Mouse (Mus musculus) heart, adult 9 months (tissue): ENCODE measurements around the gene Cdh22.
A peak's percentile ranks its signal among the peaks of the same experiment; 100 is the strongest.

Experiments used
- DNase-seq, 2 experiments: peaks; one replicate each; pipeline ENCODE4 v3.0.0; 2022; ENCODE audit warnings: low spot score in 2 of 2

The Cdh22 gene

DNA sequence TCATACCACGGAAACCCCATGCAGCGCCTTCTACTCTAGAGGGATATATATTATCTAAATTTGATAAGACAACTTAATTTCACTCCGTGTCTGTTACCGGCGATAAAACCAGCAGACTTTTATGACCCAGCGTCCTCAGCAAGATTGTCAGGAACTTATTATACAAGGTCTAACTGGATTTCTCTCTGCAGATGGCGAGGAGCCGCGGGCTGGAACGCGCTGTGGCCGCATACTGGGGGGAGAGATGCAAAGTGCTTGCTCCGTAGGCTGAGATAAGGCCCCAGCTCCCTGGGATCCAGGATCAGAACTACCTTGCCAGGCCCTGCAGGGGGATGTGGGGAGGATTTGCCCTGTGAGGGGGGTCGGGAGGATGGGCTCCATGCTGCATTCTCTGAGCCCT lies 145.2 kb downstream of the Cdh22 start:
- no peak for DNase-seq

DNA sequence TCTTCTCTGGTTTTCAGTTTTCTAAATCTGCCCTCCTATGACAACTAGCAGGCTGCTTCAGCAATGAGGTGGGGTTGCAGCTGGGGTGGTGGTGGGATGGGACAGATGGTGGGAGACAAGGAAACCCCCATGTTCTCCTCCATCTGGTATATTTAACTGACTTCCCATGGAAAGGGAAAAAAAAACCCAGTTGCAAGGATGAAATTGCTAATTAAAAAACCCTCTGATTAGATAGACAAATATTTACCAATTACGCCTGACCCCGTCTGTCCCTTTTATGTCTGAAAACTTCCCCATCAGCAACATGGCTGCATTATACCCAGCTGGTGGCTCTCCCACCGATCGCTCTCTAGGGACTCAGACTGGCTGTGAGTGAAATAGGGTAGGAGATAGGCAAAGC lies 148.0 kb downstream of the Cdh22 start:
- no peak for DNase-seq

- DNase-seq = no peak
Measured at GRCm38 (mm10) chr2:165081257-165081656, 153.4 kb downstream of the Cdh22 start.

GRCm38 (mm10) chr2:165080657-165081056 lies 154.0 kb downstream of the Cdh22 start:
- no peak for DNase-seq

DNA sequence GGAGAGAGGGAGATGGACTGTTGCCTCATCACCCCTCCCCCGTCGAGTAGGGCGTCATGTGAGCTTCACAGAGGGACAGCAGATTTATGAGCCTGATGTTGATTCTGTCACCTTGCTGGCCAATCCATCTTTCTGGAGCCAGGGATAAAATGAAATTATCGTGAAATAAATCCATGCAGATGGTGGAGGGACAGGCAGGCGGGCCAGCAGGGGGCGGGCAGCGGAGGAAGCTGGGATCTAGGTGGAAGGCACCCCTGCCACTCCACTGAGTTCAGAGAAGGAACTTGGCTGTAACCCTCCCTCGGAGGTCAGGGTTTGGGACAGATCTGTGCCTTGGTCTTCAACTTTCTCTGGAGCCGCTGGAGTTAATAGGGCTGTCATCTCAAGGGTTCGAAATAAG lies 156.0 kb downstream of the Cdh22 start:
- DNase-seq = no peak

- no peak for DNase-seq
Measured at GRCm38 (mm10) chr2:165078045-165078444, 156.6 kb downstream of the Cdh22 start.

GRCm38 (mm10) chr2:165077055-165077454 lies 157.6 kb downstream of the Cdh22 start:
- DNase-seq = no peak

GRCm38 (mm10) chr2:165074937-165075336 lies 159.7 kb downstream of the Cdh22 start:
- peak; percentile 59 to 70 for DNase-seq

DNA sequence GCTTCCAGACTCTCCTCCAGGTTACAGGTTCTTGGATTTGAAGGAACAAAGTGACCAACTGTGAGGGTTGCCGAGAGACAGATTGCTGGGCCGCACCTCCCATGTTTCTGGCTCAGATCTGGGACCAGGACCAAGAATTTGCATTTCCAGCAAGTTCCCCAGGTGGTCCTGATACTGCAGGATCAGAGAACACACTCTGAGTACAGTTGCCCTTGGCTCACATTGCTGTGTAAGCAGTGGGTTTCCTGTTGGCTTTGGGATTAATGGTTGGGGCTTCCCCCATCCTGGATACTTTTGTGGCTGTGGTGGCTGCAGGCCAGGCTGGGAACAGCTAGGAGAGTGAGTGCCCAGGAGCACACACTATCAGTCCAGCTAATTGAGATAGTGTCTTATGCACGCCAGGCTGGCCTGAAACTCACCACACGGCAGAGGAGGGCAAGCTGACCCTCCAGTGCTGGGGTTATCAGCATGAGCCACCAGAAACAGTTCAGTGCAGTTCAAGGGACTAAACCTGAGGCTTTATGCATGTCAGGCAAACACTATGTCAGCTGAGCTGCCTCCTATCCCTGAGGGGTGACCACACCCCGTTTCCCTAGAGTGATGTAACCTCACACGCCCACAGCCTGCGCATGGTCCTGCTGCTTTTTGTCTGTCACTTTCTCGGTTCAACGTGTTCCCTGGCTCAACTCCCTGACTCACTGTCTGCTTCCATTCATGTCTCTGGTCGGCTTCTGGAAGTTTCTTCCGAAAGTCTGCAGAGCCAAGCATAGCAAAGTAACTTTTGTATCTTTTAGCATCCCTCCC lies 160.4 kb downstream of the Cdh22 start:
- DNase-seq = peak; percentile 67 to 71

DNA sequence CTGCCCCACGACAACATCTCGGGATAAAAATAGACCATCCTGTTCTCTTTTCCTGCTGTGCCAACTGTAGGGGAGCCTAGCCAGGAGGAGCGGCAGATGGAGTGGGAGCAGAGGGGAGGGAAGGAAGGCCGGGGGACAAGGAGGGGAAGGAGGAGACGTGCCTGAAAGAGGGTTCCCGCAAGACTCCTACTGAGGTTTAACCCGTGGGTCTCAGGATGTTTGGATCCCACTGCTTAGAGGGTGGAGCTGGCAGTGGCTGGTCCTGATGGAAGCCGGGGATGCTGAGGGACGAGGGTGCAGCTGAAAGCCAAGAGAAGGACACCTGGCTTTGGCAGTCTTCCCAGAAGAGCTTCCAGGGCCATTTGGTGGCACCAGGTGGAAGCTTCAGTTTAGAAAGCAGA lies 161.3 kb downstream of the Cdh22 start:
- DNase-seq = no peak

GRCm38 (mm10) chr2:165070096-165070816 lies 164.4 kb downstream of the Cdh22 start:
- DNase-seq = peak in 1 of 2 experiments; percentile 44

- no peak for DNase-seq
Measured at GRCm38 (mm10) chr2:165068806-165069205, 165.8 kb downstream of the Cdh22 start.

GRCm38 (mm10) chr2:165064489-165064888 lies 170.2 kb downstream of the Cdh22 start:
- no peak for DNase-seq

DNA sequence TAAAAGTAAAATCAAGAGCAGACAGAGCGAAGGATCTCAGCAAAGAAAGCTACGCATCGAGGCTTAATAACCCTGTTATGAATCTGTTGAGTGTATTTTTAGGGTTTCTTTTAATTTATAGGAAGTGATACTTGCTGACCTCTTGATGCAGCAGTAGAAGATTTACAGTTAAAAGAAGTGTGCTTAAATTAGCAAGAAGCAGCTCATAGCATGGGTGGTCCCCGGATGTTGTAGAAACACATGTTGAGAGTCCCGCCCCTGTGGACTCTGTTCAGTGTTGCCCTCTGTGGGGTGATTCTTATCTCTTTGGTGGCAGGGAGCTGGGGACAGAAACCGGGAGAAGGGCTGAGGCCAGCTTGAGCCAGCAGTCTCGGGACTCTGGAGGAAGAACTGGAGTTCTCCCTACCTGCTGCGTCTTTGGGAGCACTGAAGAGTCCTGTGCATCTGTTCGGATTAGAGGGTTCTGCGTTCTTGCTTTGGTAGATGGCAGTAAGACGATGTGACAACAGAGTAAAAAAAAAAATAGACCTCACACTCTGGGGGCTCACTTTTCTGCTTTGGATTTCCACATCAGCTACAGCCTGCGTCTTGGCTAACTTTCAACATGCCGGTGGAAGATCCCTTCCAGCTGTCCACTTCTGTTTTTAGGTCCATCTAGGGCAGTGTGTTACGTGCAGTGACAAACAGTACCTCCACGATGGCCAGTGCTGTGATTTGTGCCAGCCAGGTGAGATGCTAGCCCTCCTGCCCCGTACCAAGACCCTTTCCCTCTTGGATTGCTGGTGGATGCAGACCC lies 172.8 kb downstream of the Cdh22 start:
- DNase-seq = peak in 1 of 2 experiments; percentile 20
